Mouse (Mus musculus) liver, embryonic 12.5 days (tissue): ENCODE measurements at regions not wholly inside any gene's neighbourhood (a gene's known extent, or its start where the extent isn't known, plus 50 kb on each side); places are given as distances from the start of the nearest gene placed in this dataset.

ENCODE experiments used
- ATAC-seq: fragments of 200-750 bp; cut with Nextera tagmentation; 2 replicates; pipeline ENCODE4 v1.8.0; 2017; ENCODE audit warnings: moderate number of reproducible peaks, mild to moderate bottlenecking, moderate library complexity
- H3K27ac ChIP-seq: fragments of 300-500 bp; sonication (generic); 2 replicates; pipeline ENCODE4 v1.5.1; 2016; ENCODE audit warnings: mild to moderate bottlenecking
- H3K27me3 ChIP-seq: fragments of 300-500 bp; sonication (generic); replicated peaks from 2 replicates; pipeline ENCODE4 v1.6.1; 2016; ENCODE audit warnings: mild to moderate bottlenecking, moderate library complexity
- H3K36me3 ChIP-seq: fragments of 300-500 bp; sonication (generic); 2 replicates; pipeline ENCODE4 v1.6.1; 2016; ENCODE audit warnings: mild to moderate bottlenecking, moderate library complexity
- H3K4me1 ChIP-seq: fragments of 300-500 bp; sonication (generic); 2 replicates; pipeline ENCODE4 v1.6.1; 2016
- H3K4me2 ChIP-seq: fragments of 300-500 bp; sonication (generic); 2 replicates; pipeline ENCODE4 v1.6.1; 2016; ENCODE audit warnings: mild to moderate bottlenecking, moderate library complexity
- H3K4me3 ChIP-seq: fragments of 300-500 bp; sonication (generic); 2 replicates; pipeline ENCODE4 v1.5.1; 2016; ENCODE audit warnings: mild to moderate bottlenecking, moderate library complexity
- H3K9ac ChIP-seq: fragments of 300-500 bp; sonication (generic); 2 replicates; pipeline ENCODE4 v1.6.1; 2016; ENCODE audit warnings: mild to moderate bottlenecking, moderate library complexity
- H3K9me3 ChIP-seq: fragments of 300-500 bp; sonication (generic); replicated peaks from 2 replicates; pipeline ENCODE4 v1.6.1; 2016; ENCODE audit warnings: mild to moderate bottlenecking, moderate library complexity
- WGBS: fragments of 180-500 bp; shearing (Covaris S2); methylation state at CpG from one replicate; pipeline ENCODE4 v1.1.7; 2016; ENCODE audit not compliant: insufficient replicate concordance; 5-methylcytosine and 5-hydroxymethylcytosine counted together

DNA sequence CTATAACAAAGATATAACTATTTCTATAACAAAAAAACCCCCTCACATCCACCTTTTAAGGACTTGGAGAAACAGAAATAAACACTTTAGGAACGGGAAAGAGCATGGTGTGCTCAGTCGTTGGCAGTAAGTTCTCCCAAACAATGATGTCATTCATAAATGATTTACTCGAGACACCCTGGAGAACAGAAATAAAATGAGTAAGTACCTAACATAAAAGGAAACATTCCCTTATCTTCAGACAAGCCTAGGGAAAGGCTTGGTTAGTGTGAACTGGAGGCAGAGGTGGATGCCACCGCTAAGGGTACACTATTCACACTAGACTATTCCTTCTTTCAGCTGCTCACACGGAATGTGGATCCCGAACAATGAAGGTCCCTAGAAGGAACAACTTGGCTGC is 62.2 kb upstream of the Dnah5 start:
- Histone ChIP-seq H3K4me1 (no peaks in the 10 kb centered on the region), H3K9me3 (no peaks in the 10 kb centered on the region), H3K27me3 (no peaks in the 10 kb centered on the region), H3K36me3 (no peaks in the 10 kb centered on the region), H3K9ac (no peak overlapping the region), H3K4me3 (no peak overlapping the region), H3K4me2 (no peak overlapping the region), H3K27ac (no peak overlapping the region)
- WGBS: 67% methylated on average over 6 of the region's 6 CpGs
- no peak for ATAC-seq

DNA sequence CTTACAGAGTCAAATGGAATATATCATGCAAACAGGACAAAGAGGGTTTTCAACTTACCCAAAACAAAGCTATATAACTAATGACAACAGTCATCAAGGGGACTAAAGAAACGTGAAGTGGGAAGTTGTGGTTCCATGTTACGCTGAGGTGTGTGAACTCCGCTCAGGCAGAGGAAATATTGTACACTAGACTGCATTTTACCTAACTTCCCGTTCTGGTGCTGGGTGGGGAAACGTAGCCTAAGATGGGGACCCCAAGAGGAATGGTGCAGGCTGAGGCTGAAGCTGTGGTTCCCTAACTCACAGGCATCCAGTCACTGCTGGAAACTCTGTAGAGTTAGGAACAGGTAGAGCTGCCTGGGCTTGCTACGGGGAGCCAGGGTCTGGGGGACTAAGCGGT is 59.3 kb upstream of the Dnah5 start:
- H3K27me3 ChIP-seq: no peaks in the 10 kb centered on the region
- no peak overlapping the region for H3K4me3 ChIP-seq
- no peak overlapping the region for H3K27ac ChIP-seq
- no peaks in the 10 kb centered on the region for H3K9me3 ChIP-seq
- no peak for ATAC-seq
- H3K9ac ChIP-seq: no peak overlapping the region
- H3K4me1 ChIP-seq: no peaks in the 10 kb centered on the region
- no peaks in the 10 kb centered on the region for H3K36me3 ChIP-seq
- WGBS: 57% methylated on average over 7 of the region's 7 CpGs
- no peak overlapping the region for H3K4me2 ChIP-seq

DNA sequence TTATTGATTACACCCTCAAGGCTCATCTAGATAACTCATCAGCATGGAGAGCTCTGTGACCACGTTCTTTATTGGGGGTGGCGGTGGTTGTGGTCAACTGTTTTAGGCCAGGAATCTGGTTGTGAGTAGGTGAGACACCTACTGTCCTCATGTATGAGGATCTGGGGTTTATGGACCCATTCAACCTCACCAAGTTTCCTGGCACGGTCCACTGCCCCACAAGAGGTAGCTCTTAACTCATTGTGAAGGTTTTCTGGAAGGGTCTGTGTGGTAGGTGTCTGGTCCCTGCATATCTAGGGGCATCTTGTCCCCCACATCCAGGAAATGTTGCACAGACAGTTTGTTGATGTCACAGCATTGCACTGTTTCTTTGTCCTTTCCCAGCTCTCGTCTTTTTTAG is 58.7 kb upstream of the Dnah5 start:
- Histone ChIP-seq H3K4me2 (no peak overlapping the region), H3K27ac (no peak overlapping the region), H3K4me1 (no peaks in the 10 kb centered on the region), H3K4me3 (no peak overlapping the region), H3K9ac (no peak overlapping the region), H3K36me3 (no peaks in the 10 kb centered on the region), H3K9me3 (no peaks in the 10 kb centered on the region), H3K27me3 (no peaks in the 10 kb centered on the region)
- ATAC-seq: no peak
- WGBS: 63% methylated on average over 4 of the region's 4 CpGs

DNA sequence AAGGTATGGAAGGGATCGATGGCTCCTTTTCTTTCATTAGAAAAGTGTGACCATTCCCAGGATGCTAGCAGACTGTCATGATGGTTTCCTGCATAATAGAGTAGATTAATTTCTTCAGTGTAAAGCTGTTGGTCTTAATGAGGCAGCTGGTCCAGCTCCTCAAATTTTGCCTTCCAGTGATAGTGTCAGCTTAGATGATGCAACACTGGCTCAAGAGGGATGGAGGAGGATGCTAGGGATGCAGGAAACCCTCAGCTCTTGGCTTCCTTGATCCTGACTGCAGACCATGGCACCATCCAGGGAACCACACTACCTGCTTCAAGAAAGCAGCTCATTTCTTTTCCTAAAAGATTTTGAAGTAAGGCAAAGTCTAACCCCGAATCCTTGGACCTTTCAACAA is 51.9 kb upstream of the Dnah5 start:
- Histone ChIP-seq H3K4me2 (no peak overlapping the region), H3K27me3 (no peaks in the 10 kb centered on the region; the same call in 1 of the 2 replicates), H3K4me3 (no peak overlapping the region), H3K9me3 (no peaks in the 10 kb centered on the region), H3K27ac (no peak overlapping the region), H3K9ac (no peak overlapping the region), H3K4me1 (no peaks in the 10 kb centered on the region), H3K36me3 (no peaks in the 10 kb centered on the region)
- WGBS: 72% methylated on average over 2 of the region's 2 CpGs
- ATAC-seq: no peak
